Mouse (Mus musculus) heart, postnatal 36 days (tissue): ENCODE measurements around the gene Tbp. TPM values are rescaled to one million over a fixed set of nuclear protein-coding genes. Genes with fewer than 3 reads are reported as not detected.

Source experiments
- DNase-seq, 2 experiments: peaks; one replicate each; pipeline ENCODE4 v3.0.0; 2021 to 2022
- intact Hi-C: fragments of 180-260 bp; cut with DNase I; formaldehyde crosslinking; loops from one replicate; pipeline ENCODE4 v1.15.1; 2025
- total RNA-seq, 2 experiments: library from RNA; stranded (reverse); gene quantifications; 2 replicates each; pipeline ENCODE4 v1.2.3; 2021

Tbp gene
- 10 to 100 TPM in 1 of 2 experiments, 1 to 10 TPM in 1; 8.2 to 12.8 TPM for total RNA-seq

GRCm38 (mm10) chr17:15499656-15500394 lies at the start of gene Tbp, which contains the start of gene Psmb1:
Gene Tbp, plus strand, starts transcription at chr17:15499888.
Gene Psmb1, minus strand, starts transcription at chr17:15499751.
- DNase-seq: peak; percentile 94 to 96
- intact Hi-C loops: loop anchor here (2.0 kb wide), 1 partner anchor 27 kb away; the partner anchor contains the start of gene Pdcd2

- intact Hi-C loops: no loop called here
- DNase-seq: no peak
These were observed 44.5 kb upstream of the Tbp start for GRCm38 (mm10) chr17:15455203-15455602.

GRCm38 (mm10) chr17:15456595-15456994 lies 43.1 kb upstream of the Tbp start:
- intact Hi-C loops: no loop called here
- no peak for DNase-seq

GRCm38 (mm10) chr17:15459761-15460160 lies 39.9 kb upstream of the Tbp start:
- no peak for DNase-seq
- intact Hi-C loops: no loop called here

- intact Hi-C loops: no loop called here
- DNase-seq: peak; percentile 19 to 60
These were observed 37.7 kb upstream of the Tbp start for GRCm38 (mm10) chr17:15461921-15462495.

GRCm38 (mm10) chr17:15467669-15468068 lies 32.0 kb upstream of the Tbp start:
- intact Hi-C loops: loop anchor here (1.0 to 5.0 kb wide), 3 partner anchors 49 to 402 kb away; partner anchors contain the start of gene Dll1
- DNase-seq: peak; percentile 63 to 79

- DNase-seq: no peak
- intact Hi-C loops: no loop called here
These were observed 27.0 kb upstream of the Tbp start for GRCm38 (mm10) chr17:15472671-15473070.

GRCm38 (mm10) chr17:15490542-15490941 lies 9.1 kb upstream of the Tbp start:
- intact Hi-C loops: no loop called here
- no peak for DNase-seq

- intact Hi-C loops: loop anchor here (2.0 kb wide), 1 partner anchor 29 kb away; the partner anchor contains the start of gene Pdcd2
- DNase-seq: peak; percentile 91 to 95
These were observed 1.6 kb upstream of the Tbp start for GRCm38 (mm10) chr17:15497882-15498752.

- intact Hi-C loops: loop anchor here (2.0 kb wide), 1 partner anchor 28 kb away; the partner anchor contains the start of gene Pdcd2
- DNase-seq: no peak
These were observed 955 bp upstream of the Tbp start for GRCm38 (mm10) chr17:15498753-15499113.

- intact Hi-C loops: no loop called here
- no peak for DNase-seq
These were observed 11.0 kb downstream of the Tbp start for GRCm38 (mm10) chr17:15510694-15511093.

- intact Hi-C loops: no loop called here
- DNase-seq: no peak
These were observed 18.1 kb downstream of the Tbp start for GRCm38 (mm10) chr17:15517776-15518175.

- intact Hi-C loops: no loop called here
- no peak for DNase-seq
These were observed 18.5 kb downstream of the Tbp start for GRCm38 (mm10) chr17:15518186-15518585.

GRCm38 (mm10) chr17:15518766-15519165 lies 19.1 kb downstream of the Tbp start:
- intact Hi-C loops: no loop called here
- no peak for DNase-seq

- intact Hi-C loops: loop anchor here (2.0 to 5.0 kb wide), 3 partner anchors 28 to 196 kb away; partner anchors contain the start of genes Psmb1 and Tbp
- no peak for DNase-seq
These were observed 26.6 kb downstream of the Tbp start for GRCm38 (mm10) chr17:15526304-15526703.

GRCm38 (mm10) chr17:15526986-15527810 lies 27.5 kb downstream of the Tbp start, which contains the start of gene Pdcd2:
Gene Pdcd2, minus strand, starts transcription at chr17:15527301.
- peak; percentile 94 for DNase-seq
- intact Hi-C loops: loop anchor here (2.0 to 5.0 kb wide), 3 partner anchors 28 to 195 kb away; partner anchors contain the start of genes Psmb1 and Tbp

GRCm38 (mm10) chr17:15527811-15528136 lies 28.1 kb downstream of the Tbp start:
- DNase-seq: no peak
- intact Hi-C loops: loop anchor here (2.0 to 5.0 kb wide), 3 partner anchors 29 to 195 kb away; partner anchors contain the start of genes Psmb1 and Tbp

GRCm38 (mm10) chr17:15528887-15529286 lies 29.2 kb downstream of the Tbp start:
- no peak for DNase-seq
- intact Hi-C loops: loop anchor here (5.0 kb wide), 1 partner anchor 193 kb away; no protein-coding TSS in a partner anchor

GRCm38 (mm10) chr17:15530141-15530540 lies 30.5 kb downstream of the Tbp start:
- peak in 1 of 2 experiments; percentile 16 for DNase-seq
- intact Hi-C loops: no loop called here
